Mouse (Mus musculus): ENCODE measurements at regions not wholly inside any gene's neighbourhood (a gene's known extent, or its start where the extent isn't known, plus 50 kb on each side); places are given as distances from the start of the nearest gene placed in this dataset.

GRCm38 (mm10) chr14:17569087-17569636 is 90.9 kb upstream of the Thrb start:
- 46% methylated on average over 2 of the region's 2 CpGs for WGBS
- Histone ChIP-seq H3K9me3 (replicated peaks) (no peaks in the 10 kb centered on the region), H3K4me3 (replicated peaks) (no peak overlapping the region), H3K27me3 (no peaks in the 10 kb centered on the region), H3K4me1 (no peaks in the 10 kb centered on the region), H3K36me3 (no peaks in the 10 kb centered on the region), H3K9ac (no peak overlapping the region), H3K27ac (no peak overlapping the region), H3K4me2 (no peak overlapping the region)
- no peak for ATAC-seq (replicated peaks; ENCODE audit: low FRiP score)

- 93% methylated on average over 1 of the region's 1 CpGs for WGBS
- Histone ChIP-seq H3K9ac (no peak overlapping the region), H3K27ac (no peak overlapping the region), H3K9me3 (replicated peaks) (no peaks in the 10 kb centered on the region), H3K36me3 (no peaks in the 10 kb centered on the region), H3K4me3 (replicated peaks) (no peak overlapping the region), H3K4me1 (no peaks in the 10 kb centered on the region), H3K4me2 (no peak overlapping the region), H3K27me3 (no peaks in the 10 kb centered on the region)
- no peak for ATAC-seq (replicated peaks; ENCODE audit: low FRiP score)
Measured at GRCm38 (mm10) chr14:17578776-17579175, 81.3 kb upstream of the Thrb start.

DNA sequence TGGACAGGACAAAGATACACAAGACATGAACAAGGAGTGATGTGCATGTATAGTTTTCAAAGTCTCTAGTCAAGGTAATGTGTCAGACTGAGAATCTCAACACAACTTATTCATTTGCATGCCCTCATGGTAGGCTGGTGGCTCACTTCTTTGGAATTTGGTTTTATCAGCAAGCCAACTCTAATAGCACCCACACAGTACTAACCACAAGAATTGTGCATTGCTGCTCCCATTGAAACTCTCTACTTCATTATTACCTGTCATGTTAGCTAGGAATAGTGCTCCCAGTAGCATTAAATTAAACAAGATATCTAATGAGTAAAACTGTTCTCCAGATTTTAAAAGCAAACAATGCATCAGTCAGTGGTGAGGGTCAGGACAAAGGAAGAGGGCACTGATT is 70.5 kb upstream of the Thrb start:
- Histone ChIP-seq H3K36me3 (no peaks in the 10 kb centered on the region), H3K9ac (no peak overlapping the region), H3K4me1 (no peaks in the 10 kb centered on the region), H3K4me2 (no peak overlapping the region), H3K27me3 (no peaks in the 10 kb centered on the region), H3K9me3 (replicated peaks) (no peaks in the 10 kb centered on the region), H3K4me3 (replicated peaks) (no peak overlapping the region), H3K27ac (no peak overlapping the region)
- ATAC-seq (replicated peaks; ENCODE audit: low FRiP score): no peak

GRCm38 (mm10) chr14:17599553-17599952 is 60.5 kb upstream of the Thrb start:
- no peaks in the 10 kb centered on the region for H3K36me3 ChIP-seq
- H3K4me3 ChIP-seq (replicated peaks): no peak overlapping the region
- no peak overlapping the region for H3K27ac ChIP-seq
- WGBS: 70% methylated on average over 5 of the region's 5 CpGs
- H3K4me2 ChIP-seq: no peak overlapping the region
- no peaks in the 10 kb centered on the region for H3K9me3 ChIP-seq (replicated peaks)
- H3K9ac ChIP-seq: no peak overlapping the region
- no peaks in the 10 kb centered on the region for H3K4me1 ChIP-seq
- no peaks in the 10 kb centered on the region for H3K27me3 ChIP-seq
- ATAC-seq (replicated peaks; ENCODE audit: low FRiP score): no peak

DNA sequence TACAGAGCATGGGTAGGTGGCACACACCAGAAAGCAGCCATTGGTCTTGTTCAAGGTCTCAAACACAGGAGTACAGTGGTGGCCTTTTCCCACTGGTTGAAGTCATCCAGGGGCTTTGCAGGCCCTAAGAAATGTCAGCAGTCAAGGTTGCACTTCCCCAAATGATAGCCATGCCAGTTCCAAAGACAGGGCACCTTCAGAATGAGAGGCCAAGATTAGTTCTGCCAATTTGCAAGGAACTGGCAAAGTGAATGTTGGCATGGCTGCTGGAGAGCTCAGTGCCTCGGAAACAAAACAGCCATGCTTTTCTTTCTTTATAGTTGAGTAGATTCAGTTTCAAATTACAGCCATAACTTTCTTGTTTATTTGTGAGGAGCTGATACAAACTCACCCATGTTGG is 57.7 kb upstream of the Thrb start:
- H3K27me3 ChIP-seq: no peaks in the 10 kb centered on the region
- ATAC-seq (replicated peaks; ENCODE audit: low FRiP score): no peak
- H3K4me3 ChIP-seq (replicated peaks): no peak overlapping the region
- H3K36me3 ChIP-seq: no peaks in the 10 kb centered on the region
- no peak overlapping the region for H3K9ac ChIP-seq
- no peaks in the 10 kb centered on the region for H3K4me1 ChIP-seq
- WGBS: 61% methylated on average over 1 of the region's 1 CpGs
- no peaks in the 10 kb centered on the region for H3K9me3 ChIP-seq (replicated peaks)
- H3K4me2 ChIP-seq: no peak overlapping the region
- H3K27ac ChIP-seq: no peak overlapping the region

GRCm38 (mm10) chr14:17606018-17606417 is 54.0 kb upstream of the Thrb start:
- Histone ChIP-seq H3K9me3 (replicated peaks) (no peaks in the 10 kb centered on the region), H3K9ac (no peak overlapping the region), H3K27me3 (no peaks in the 10 kb centered on the region), H3K4me1 (no peaks in the 10 kb centered on the region), H3K4me2 (no peak overlapping the region), H3K36me3 (no peaks in the 10 kb centered on the region), H3K4me3 (replicated peaks) (no peak overlapping the region), H3K27ac (no peak overlapping the region)
- WGBS: 74% methylated on average over 3 of the region's 3 CpGs
- no peak for ATAC-seq (replicated peaks; ENCODE audit: low FRiP score)

GRCm38 (mm10) chr14:17607186-17607585 is 52.9 kb upstream of the Thrb start:
- Histone ChIP-seq H3K9ac (no peak overlapping the region), H3K4me2 (no peak overlapping the region), H3K36me3 (no peaks in the 10 kb centered on the region), H3K27me3 (no peaks in the 10 kb centered on the region), H3K4me1 (no peaks in the 10 kb centered on the region), H3K27ac (no peak overlapping the region), H3K9me3 (replicated peaks) (no peaks in the 10 kb centered on the region), H3K4me3 (replicated peaks) (no peak overlapping the region)
- WGBS: 85% methylated on average over 2 of the region's 2 CpGs
- no peak for ATAC-seq (replicated peaks; ENCODE audit: low FRiP score)
